Mouse (Mus musculus) heart, postnatal 0 days (tissue): Measurements from ENCODE around the gene Gtpbp1.

ENCODE experiments used
- CTCF ChIP-seq: IDR thresholded peaks from 2 replicates; pipeline ENCODE4 v1.5.1; 2016; ENCODE audit warnings: antibody characterized with exemption, control low read depth, low read depth
- EP300 ChIP-seq: IDR thresholded peaks from 2 replicates; pipeline ENCODE4 v1.6.1; 2016; ENCODE audit warnings: antibody characterized with exemption, low read depth

DNA sequence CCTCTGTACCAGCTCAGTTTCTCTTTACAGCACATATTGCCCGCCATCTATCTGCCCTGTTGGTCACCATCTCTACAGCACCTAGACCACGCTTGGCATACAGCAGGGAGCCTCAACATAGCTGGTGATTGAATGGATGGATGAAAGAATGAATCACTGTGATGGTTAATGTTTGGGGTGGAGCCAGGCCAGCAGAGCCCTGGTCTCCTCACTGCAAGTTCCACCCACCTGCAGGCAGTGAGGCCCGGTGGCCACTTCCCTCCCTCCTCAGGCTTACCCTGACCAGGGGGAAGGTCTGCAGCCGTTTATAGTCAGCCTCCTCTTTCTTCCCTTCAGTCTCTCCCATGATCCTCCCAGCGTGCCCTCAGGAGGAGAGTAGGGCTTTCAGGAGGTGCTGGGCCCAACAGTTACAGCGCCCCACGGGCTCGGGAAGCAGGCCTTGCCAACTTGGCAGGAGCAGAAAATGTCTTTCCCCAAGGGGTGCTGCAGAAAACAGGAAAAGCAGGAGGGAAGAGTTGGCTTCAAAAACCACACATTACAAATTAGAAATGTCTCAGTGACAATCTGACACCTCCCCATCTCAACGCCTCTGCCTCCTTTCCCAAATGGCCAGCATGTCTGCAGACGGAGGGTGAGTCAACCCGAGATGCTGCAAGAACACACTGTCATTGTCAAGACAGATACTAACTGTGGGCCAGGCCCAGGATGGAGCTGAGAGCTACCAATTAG is 74.1 kb downstream of the Gtpbp1 start:
- TF ChIP-seq EP300, result no peak
- TF ChIP-seq CTCF, result no peak
